Mouse (Mus musculus): ENCODE data around the gene Prkn. TPM values are rescaled to one million over a fixed set of nuclear protein-coding genes. Genes with fewer than 3 reads are reported as not detected.

Prkn gene
- total and polyA plus RNA-seq, 3 experiments, result 0.86 to 5.7 (median 2.3) TPM

DNA sequence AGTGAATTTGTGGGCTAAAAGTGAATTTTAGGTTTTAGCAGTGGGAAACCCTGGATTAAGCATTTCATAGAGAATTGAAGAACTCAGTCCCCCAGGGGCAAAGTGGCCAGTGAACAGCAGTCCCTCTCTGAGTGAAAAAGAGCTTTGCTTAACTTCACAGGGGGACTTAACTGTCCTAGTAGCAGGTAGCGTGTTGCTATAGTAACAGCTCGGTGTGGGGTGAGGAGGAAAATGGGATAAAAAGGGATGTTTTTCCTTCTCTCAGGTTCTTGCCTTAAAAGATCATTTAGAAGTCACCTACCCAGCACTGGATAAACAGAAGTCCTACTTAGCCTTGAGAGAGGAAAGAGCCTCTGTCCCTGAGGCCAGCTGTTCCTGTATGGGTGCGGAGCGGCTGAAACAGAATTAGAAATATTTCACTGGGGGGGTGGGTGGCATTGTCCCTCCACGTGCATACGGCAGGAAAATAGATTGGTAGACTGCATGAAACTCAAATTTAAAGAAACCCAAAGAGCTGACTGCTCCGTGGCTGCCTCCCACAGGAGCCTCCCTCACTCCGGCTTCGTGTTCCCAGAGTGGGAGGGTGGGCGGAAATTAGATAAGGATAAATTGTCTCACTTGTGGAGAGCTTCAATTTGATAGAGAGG is 1109.5 kb downstream of the Prkn start:
- H3K4me3 ChIP-seq (ENCODE audit: low read depth, low read length), result no peak overlapping the region
- ATAC-seq (ENCODE audit: extremely low read depth, insufficient number of reproducible peaks, low FRiP score, poor library complexity, severe bottlenecking) (no peak), DNase-seq (ENCODE audit: low spot score) (no peak)
- no peaks in the 10 kb centered on the region for H3K4me1 ChIP-seq (ENCODE audit: insufficient read depth, low read depth, low read length)
- no peaks in the 10 kb centered on the region for H3K9me3 ChIP-seq (replicated peaks)
- no peaks in the 10 kb centered on the region for H3K36me3 ChIP-seq (replicated peaks)
- peaks cover 23% of the 10 kb centered on the region for H3K27me3 ChIP-seq (ENCODE audit: insufficient read depth, low read length)
- TF ChIP-seq POLR2AphosphoS5 (IDR thresholded peaks at IDR 0.05; ENCODE audit: insufficient replicate concordance, low read depth, low read length) (no peak), TAL1 (conservative IDR thresholded peaks at IDR 0.05; ENCODE audit: low read depth, low read length) (no peak), CTCF (IDR thresholded peaks at IDR 0.05; ENCODE audit: low read depth, low read length) (no peak), GATA2 (IDR thresholded peaks at IDR 0.05; ENCODE audit: borderline replicate concordance, low read depth, low read length) (no peak), GATA1 (IDR thresholded peaks at IDR 0.05; ENCODE audit: borderline replicate concordance, low read length) (no peak)

DNA sequence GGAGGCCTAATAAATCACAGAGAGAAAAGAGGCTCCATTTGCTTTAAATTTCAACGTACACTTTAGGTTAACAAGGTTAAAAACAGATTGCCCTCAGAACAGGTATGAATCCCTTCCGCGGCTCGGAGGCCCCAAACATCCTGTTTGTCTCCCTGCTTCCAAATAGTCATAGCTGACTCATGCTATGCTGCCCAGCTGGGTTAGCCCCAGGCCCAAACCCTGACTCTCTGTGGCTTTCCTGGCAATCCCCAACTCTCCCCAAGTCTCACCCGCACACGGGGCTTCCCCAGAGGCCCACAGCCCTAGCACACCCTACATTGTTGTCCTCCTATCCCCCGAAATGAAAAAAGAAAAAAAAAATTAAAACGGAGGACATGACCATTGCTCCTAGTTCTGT is 1110.0 kb downstream of the Prkn start:
- Histone ChIP-seq H3K27me3 (ENCODE audit: insufficient read depth, low read length) (peaks cover 27% of the 10 kb centered on the region), H3K36me3 (replicated peaks) (no peaks in the 10 kb centered on the region), H3K4me3 (ENCODE audit: low read depth, low read length) (no peak overlapping the region), H3K9me3 (replicated peaks) (no peaks in the 10 kb centered on the region), H3K4me1 (ENCODE audit: insufficient read depth, low read depth, low read length) (no peaks in the 10 kb centered on the region)
- TF ChIP-seq CTCF (IDR thresholded peaks at IDR 0.05; ENCODE audit: low read depth, low read length) (no peak), GATA1 (IDR thresholded peaks at IDR 0.05; ENCODE audit: borderline replicate concordance, low read length) (no peak), GATA2 (IDR thresholded peaks at IDR 0.05; ENCODE audit: borderline replicate concordance, low read depth, low read length) (no peak), TAL1 (conservative IDR thresholded peaks at IDR 0.05; ENCODE audit: low read depth, low read length) (no peak), POLR2AphosphoS5 (IDR thresholded peaks at IDR 0.05; ENCODE audit: insufficient replicate concordance, low read depth, low read length) (no peak)
- ATAC-seq (ENCODE audit: extremely low read depth, insufficient number of reproducible peaks, low FRiP score, poor library complexity, severe bottlenecking) (no peak), DNase-seq (ENCODE audit: low spot score) (no peak)

DNA sequence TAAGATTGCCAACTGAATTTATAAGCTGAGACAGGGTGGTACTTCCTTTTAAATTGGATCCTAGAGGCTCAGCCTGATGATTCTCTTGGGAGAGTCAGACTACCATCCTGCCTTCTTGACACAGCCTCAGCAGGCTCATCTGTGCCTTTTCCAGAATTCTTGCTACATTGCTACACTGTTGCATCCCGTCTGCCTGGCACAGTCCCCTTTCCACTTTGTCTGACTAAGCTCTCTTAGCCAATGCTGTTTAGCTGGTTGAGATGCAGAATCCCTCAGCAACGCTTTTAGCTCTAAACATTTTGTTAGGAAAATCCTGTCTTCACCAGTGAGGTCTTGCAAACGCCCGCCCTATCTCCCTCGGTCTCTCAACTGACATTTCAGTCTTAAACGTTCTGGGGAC is 1115.1 kb downstream of the Prkn start:
- TF ChIP-seq CTCF (IDR thresholded peaks at IDR 0.05; ENCODE audit: low read depth, low read length) (no peak), POLR2AphosphoS5 (IDR thresholded peaks at IDR 0.05; ENCODE audit: insufficient replicate concordance, low read depth, low read length) (no peak), TAL1 (conservative IDR thresholded peaks at IDR 0.05; ENCODE audit: low read depth, low read length) (no peak), GATA1 (IDR thresholded peaks at IDR 0.05; ENCODE audit: borderline replicate concordance, low read length) (no peak), GATA2 (IDR thresholded peaks at IDR 0.05; ENCODE audit: borderline replicate concordance, low read depth, low read length) (no peak)
- no peak for ATAC-seq (ENCODE audit: extremely low read depth, insufficient number of reproducible peaks, low FRiP score, poor library complexity, severe bottlenecking)
- H3K36me3 ChIP-seq (replicated peaks), result no peaks in the 10 kb centered on the region
- H3K4me1 ChIP-seq (ENCODE audit: insufficient read depth, low read depth, low read length), result no peaks in the 10 kb centered on the region
- H3K27me3 ChIP-seq (ENCODE audit: insufficient read depth, low read length), result peaks cover 36% of the 10 kb centered on the region
- no peak overlapping the region for H3K4me3 ChIP-seq (ENCODE audit: low read depth, low read length)
- DNase-seq (ENCODE audit: low spot score), result no peak
- H3K9me3 ChIP-seq (replicated peaks), result peaks cover 2% of the 10 kb centered on the region; the same call in 1 of the 2 replicates

DNA sequence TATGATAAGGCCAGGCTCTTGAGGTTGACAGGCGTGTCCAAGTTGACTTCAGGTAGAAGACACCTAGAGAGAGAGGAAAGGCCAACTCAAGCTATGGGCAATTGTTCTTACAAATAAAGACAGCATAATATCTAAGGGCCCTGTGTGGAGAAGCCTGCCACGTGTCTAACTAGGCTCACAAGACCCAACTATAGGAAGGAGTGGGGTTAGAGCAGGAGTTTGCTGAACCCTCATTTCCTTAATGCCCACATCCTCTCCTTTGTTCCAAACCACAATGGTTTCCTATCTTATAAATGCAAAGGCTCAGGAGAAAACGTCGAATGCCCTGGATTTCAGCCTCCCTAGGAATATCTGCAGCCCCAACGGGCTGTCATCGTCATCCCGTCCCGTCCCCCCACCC is 1120.3 kb downstream of the Prkn start:
- ATAC-seq (ENCODE audit: extremely low read depth, insufficient number of reproducible peaks, low FRiP score, poor library complexity, severe bottlenecking) (no peak), DNase-seq (ENCODE audit: low spot score) (no peak)
- Histone ChIP-seq H3K4me3 (ENCODE audit: low read depth, low read length) (no peak overlapping the region), H3K27me3 (ENCODE audit: insufficient read depth, low read length) (peaks cover 20% of the 10 kb centered on the region), H3K4me1 (ENCODE audit: insufficient read depth, low read depth, low read length) (no peaks in the 10 kb centered on the region), H3K36me3 (replicated peaks) (no peaks in the 10 kb centered on the region), H3K9me3 (replicated peaks) (peaks cover 2% of the 10 kb centered on the region; the same call in 1 of the 2 replicates)
- TF ChIP-seq CTCF (IDR thresholded peaks at IDR 0.05; ENCODE audit: low read depth, low read length), result no peak
- no peak for TF ChIP-seq GATA1 (IDR thresholded peaks at IDR 0.05; ENCODE audit: borderline replicate concordance, low read length)
- no peak for TF ChIP-seq GATA2 (IDR thresholded peaks at IDR 0.05; ENCODE audit: borderline replicate concordance, low read depth, low read length)
- TF ChIP-seq TAL1 (conservative IDR thresholded peaks at IDR 0.05; ENCODE audit: low read depth, low read length), result no peak
- TF ChIP-seq POLR2AphosphoS5 (IDR thresholded peaks at IDR 0.05; ENCODE audit: insufficient replicate concordance, low read depth, low read length), result no peak

DNA sequence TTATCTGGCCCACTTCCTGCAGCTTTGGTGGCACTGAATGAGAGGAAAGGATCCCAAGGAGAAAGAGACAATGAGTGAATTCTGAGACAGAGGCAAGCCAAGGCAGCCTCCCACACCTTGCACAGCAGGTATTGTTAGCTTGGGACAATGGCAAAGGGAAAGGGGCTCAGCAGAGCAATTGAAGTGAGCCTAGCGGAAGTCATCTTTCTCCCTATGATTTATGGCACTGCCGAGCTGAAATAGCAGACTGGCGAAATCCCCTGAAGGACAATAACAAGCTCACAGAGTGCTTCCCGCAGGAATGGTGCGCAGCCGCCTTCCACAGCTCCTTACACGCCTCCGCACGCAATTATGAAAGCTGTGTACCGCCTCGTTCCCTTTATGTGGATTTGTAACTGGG is 1122.6 kb downstream of the Prkn start:
- Histone ChIP-seq H3K9me3 (replicated peaks) (peaks cover 10% of the 10 kb centered on the region; the same call in 1 of the 2 replicates), H3K4me3 (ENCODE audit: low read depth, low read length) (no peak overlapping the region), H3K36me3 (replicated peaks) (no peaks in the 10 kb centered on the region), H3K4me1 (ENCODE audit: insufficient read depth, low read depth, low read length) (no peaks in the 10 kb centered on the region), H3K27me3 (ENCODE audit: insufficient read depth, low read length) (peaks cover 24% of the 10 kb centered on the region)
- ATAC-seq (ENCODE audit: extremely low read depth, insufficient number of reproducible peaks, low FRiP score, poor library complexity, severe bottlenecking) (no peak), DNase-seq (ENCODE audit: low spot score) (no peak)
- TF ChIP-seq GATA2 (IDR thresholded peaks at IDR 0.05; ENCODE audit: borderline replicate concordance, low read depth, low read length), result no peak
- no peak for TF ChIP-seq GATA1 (IDR thresholded peaks at IDR 0.05; ENCODE audit: borderline replicate concordance, low read length)
- no peak for TF ChIP-seq CTCF (IDR thresholded peaks at IDR 0.05; ENCODE audit: low read depth, low read length)
- no peak for TF ChIP-seq TAL1 (conservative IDR thresholded peaks at IDR 0.05; ENCODE audit: low read depth, low read length)
- TF ChIP-seq POLR2AphosphoS5 (IDR thresholded peaks at IDR 0.05; ENCODE audit: insufficient replicate concordance, low read depth, low read length), result no peak

DNA sequence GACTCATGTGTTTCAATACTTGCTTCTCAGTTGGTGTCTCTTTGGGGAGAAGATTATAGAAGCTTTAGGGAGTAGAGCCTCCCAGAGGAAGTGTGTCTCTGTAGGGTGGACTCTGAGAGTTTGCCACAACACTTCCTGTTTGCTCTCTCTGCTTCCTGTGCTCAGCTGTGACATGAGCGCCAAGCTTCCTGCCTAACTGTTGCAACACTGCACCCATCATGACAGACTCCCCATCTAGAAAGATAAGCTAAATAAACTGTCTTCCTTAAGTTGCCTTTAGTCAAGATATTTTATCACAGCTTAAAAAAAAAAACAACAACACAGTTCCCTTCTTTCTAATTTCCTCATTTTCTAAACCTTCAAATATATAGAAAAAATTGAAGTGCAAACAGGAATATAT is 1130.0 kb downstream of the Prkn start:
- ATAC-seq (ENCODE audit: extremely low read depth, insufficient number of reproducible peaks, low FRiP score, poor library complexity, severe bottlenecking) (no peak), DNase-seq (ENCODE audit: low spot score) (no peak)
- Histone ChIP-seq H3K4me1 (ENCODE audit: insufficient read depth, low read depth, low read length) (peaks cover 2% of the 10 kb centered on the region; the same call in 1 of the 2 replicates), H3K36me3 (replicated peaks) (no peaks in the 10 kb centered on the region), H3K4me3 (ENCODE audit: low read depth, low read length) (no peak overlapping the region), H3K27me3 (ENCODE audit: insufficient read depth, low read length) (peaks cover 23% of the 10 kb centered on the region), H3K9me3 (replicated peaks) (0 out of 2 replicates have a peak, but pooled peaks cover 7% of the 10 kb centered on the region)
- TF ChIP-seq TAL1 (conservative IDR thresholded peaks at IDR 0.05; ENCODE audit: low read depth, low read length) (no peak), CTCF (IDR thresholded peaks at IDR 0.05; ENCODE audit: low read depth, low read length) (no peak), GATA2 (IDR thresholded peaks at IDR 0.05; ENCODE audit: borderline replicate concordance, low read depth, low read length) (no peak), POLR2AphosphoS5 (IDR thresholded peaks at IDR 0.05; ENCODE audit: insufficient replicate concordance, low read depth, low read length) (no peak), GATA1 (IDR thresholded peaks at IDR 0.05; ENCODE audit: borderline replicate concordance, low read length) (no peak)

All from G1E (cell line).